Mouse (Mus musculus) intestine, embryonic 16.5 days (tissue): ENCODE results near the gene Tmem170b. TPM values are rescaled to one million over a fixed set of nuclear protein-coding genes. Genes with fewer than 3 reads are reported as not detected.
A peak's percentile ranks its signal among the peaks of the same experiment; 100 is the strongest.

ENCODE experiments used
- ATAC-seq: fragments of 200-750 bp; cut with Nextera tagmentation; 2 replicates; pipeline ENCODE4 v1.8.0; 2017; ENCODE audit warnings: moderate TSS enrichment, moderate library complexity
- H3K27ac ChIP-seq: fragments of 300-500 bp; sonication (generic); 2 replicates; pipeline ENCODE4 v1.5.1; 2014; ENCODE audit warnings: mild to moderate bottlenecking, low read length
- H3K27me3 ChIP-seq: fragments of 300-500 bp; sonication (generic); replicated peaks from 2 replicates; pipeline ENCODE4 v1.6.1; 2014; ENCODE audit warnings: low read length, control low read depth, mixed read lengths; ENCODE audit not compliant: control insufficient read depth, insufficient read depth
- H3K36me3 ChIP-seq: fragments of 300-500 bp; sonication (generic); 2 replicates; pipeline ENCODE4 v1.6.1; 2014; ENCODE audit warnings: low read length, control low read depth; ENCODE audit not compliant: control insufficient read depth, insufficient read depth
- H3K4me1 ChIP-seq: fragments of 300-500 bp; sonication (generic); 2 replicates; pipeline ENCODE4 v1.6.1; 2014; ENCODE audit warnings: low read length, control low read depth, mixed read lengths; ENCODE audit not compliant: control insufficient read depth, insufficient read depth
- H3K4me2 ChIP-seq: fragments of 300-500 bp; sonication (generic); 2 replicates; pipeline ENCODE4 v1.6.1; 2014; ENCODE audit warnings: low read depth, low read length, control low read depth
- H3K4me3 ChIP-seq: fragments of 300-500 bp; sonication (generic); 2 replicates; pipeline ENCODE4 v1.5.1; 2014; ENCODE audit warnings: mild to moderate bottlenecking, low read length
- H3K9ac ChIP-seq: fragments of 300-500 bp; sonication (generic); 2 replicates; pipeline ENCODE4 v1.6.1; 2014; ENCODE audit warnings: low read depth, low read length
- H3K9me3 ChIP-seq: fragments of 300-500 bp; sonication (generic); 2 replicates; pipeline ENCODE4 v1.6.1; 2016; ENCODE audit warnings: low read length, control low read depth; ENCODE audit not compliant: control insufficient read depth
- WGBS: fragments of 180-500 bp; shearing (Covaris S2); extraction: QIAGEN DNeasy Blood & Tissue Kit; methylation state at CpG from one replicate; pipeline ENCODE4 v1.1.7; 2014; 5-methylcytosine and 5-hydroxymethylcytosine counted together
- polyA plus RNA-seq: library from polyadenylated mRNA; unstranded; fragments of >200 nt; fragmentation: Nextera tagmentation; extraction: Ambion mirVana; gene quantifications from 2 replicates; pipeline ENCODE4 v1.2.1, GENCODE M21; 2015

The Tmem170b gene
- polyA plus RNA-seq, 1 experiment from 2014 or later: 10.9 TPM

DNA sequence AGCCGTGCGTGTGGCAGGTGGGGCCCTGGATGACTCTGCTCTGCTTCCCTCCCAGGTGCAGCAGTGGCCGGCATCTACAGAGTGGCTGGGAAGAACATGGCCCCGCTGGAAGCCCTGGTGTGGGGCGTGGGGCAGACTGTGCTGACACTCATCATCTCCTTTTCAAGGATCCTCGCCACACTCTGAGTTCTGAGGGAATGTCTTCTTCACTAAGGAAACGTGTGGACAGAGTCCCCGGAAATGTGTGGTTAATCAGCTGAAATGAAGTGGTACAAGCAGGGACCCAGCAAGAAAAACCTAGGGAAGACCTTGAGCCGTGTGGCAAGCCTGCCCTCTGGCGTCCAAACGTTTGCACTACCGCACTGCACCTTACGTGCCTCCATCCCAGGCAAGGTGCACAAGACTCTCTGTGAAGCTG, 28.7 kb downstream of the Tmem170b start:
- H3K4me1 ChIP-seq: no peaks in the 10 kb centered on the region
- peak; percentile 82 for ATAC-seq
- H3K27me3 ChIP-seq: no peaks in the 10 kb centered on the region
- H3K27ac ChIP-seq: no peak overlapping the region; the same call in 1 of the 2 replicates
- H3K4me2 ChIP-seq: no peak overlapping the region
- no peak overlapping the region for H3K9ac ChIP-seq
- no peak overlapping the region for H3K4me3 ChIP-seq
- 30% methylated on average over 13 of the region's 13 CpGs for WGBS
- no peaks in the 10 kb centered on the region for H3K9me3 ChIP-seq
- no peaks in the 10 kb centered on the region for H3K36me3 ChIP-seq

DNA sequence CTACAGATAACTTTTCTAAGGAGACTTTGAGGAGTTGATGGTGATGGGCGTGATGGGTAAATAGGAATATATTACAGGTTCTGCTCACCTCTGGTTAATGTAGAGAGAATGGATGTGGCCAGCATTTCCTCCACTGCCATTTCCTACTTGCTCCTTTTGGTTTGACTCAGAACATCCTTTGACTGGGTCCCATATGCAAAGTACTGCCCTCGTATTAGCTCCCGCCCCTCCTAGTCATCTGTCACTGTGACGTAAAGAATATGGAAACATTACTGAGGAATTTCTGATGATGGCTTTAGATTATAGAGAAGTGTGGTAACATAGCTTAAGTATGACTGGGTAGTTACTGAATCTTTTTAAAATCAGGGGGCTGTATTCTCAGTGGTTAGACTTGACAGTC, 32.4 kb downstream of the Tmem170b start:
- Histone ChIP-seq H3K36me3 (no peaks in the 10 kb centered on the region), H3K27me3 (no peaks in the 10 kb centered on the region), H3K9ac (no peak overlapping the region), H3K4me1 (no peaks in the 10 kb centered on the region), H3K27ac (no peak overlapping the region), H3K9me3 (no peaks in the 10 kb centered on the region), H3K4me2 (no peak overlapping the region), H3K4me3 (no peak overlapping the region)
- no peak for ATAC-seq
- 81% methylated on average over 4 of the region's 4 CpGs for WGBS

DNA sequence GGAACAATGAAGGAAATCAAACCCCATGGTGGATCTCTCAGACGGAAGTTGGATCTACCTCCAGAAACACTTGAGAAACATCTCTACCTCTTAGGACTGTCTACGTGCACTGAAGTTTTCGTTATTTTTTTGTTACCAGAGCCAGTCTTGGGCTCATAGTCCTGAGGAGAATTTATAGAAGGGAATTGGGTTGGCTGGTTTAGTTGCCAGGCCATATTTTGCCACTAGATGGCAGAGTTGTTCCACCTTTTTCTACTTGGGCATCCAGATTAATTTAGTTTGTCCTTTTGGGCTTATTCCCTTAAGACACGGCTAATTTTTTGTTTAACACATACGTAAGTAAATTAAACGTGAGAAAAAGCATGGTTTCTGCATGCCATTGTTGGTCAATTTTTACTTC, 37.1 kb downstream of the Tmem170b start:
- H3K4me2 ChIP-seq: no peak overlapping the region
- no peaks in the 10 kb centered on the region for H3K36me3 ChIP-seq
- no peak overlapping the region for H3K9ac ChIP-seq
- no peak for ATAC-seq
- 19% methylated on average over 6 of the region's 6 CpGs for WGBS
- no peak overlapping the region for H3K27ac ChIP-seq
- no peaks in the 10 kb centered on the region for H3K27me3 ChIP-seq
- H3K4me3 ChIP-seq: no peak overlapping the region
- H3K4me1 ChIP-seq: peaks cover 10% of the 10 kb centered on the region
- H3K9me3 ChIP-seq: no peaks in the 10 kb centered on the region

DNA sequence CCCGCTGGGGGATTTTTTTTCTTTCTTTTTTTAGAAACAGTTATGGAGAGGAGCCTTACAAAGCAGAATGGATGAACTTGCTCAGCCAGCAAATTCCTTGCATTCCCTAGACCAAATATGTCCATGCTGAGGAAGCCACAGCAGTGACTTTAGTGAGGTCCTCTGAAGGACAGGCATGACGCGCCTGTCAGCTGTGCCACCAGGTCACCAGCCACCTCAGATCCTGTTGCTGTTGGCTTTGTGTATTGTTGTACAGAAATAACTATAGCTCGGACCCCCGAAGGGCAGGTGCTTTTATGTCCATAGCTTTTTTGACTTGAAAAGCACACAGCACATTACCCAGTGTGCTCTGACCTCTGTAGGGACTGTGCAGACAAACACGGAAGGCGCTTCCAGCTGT, 38.1 kb downstream of the Tmem170b start:
- Histone ChIP-seq H3K9ac (no peak overlapping the region), H3K4me2 (no peak overlapping the region), H3K27ac (peak overlapping the region; percentile 31; the same call in 1 of the 2 replicates), H3K4me1 (peaks cover 10% of the 10 kb centered on the region), H3K9me3 (no peaks in the 10 kb centered on the region), H3K27me3 (no peaks in the 10 kb centered on the region), H3K4me3 (no peak overlapping the region), H3K36me3 (no peaks in the 10 kb centered on the region)
- peak; percentile 69 for ATAC-seq
- 60% methylated on average over 7 of the region's 7 CpGs for WGBS

DNA sequence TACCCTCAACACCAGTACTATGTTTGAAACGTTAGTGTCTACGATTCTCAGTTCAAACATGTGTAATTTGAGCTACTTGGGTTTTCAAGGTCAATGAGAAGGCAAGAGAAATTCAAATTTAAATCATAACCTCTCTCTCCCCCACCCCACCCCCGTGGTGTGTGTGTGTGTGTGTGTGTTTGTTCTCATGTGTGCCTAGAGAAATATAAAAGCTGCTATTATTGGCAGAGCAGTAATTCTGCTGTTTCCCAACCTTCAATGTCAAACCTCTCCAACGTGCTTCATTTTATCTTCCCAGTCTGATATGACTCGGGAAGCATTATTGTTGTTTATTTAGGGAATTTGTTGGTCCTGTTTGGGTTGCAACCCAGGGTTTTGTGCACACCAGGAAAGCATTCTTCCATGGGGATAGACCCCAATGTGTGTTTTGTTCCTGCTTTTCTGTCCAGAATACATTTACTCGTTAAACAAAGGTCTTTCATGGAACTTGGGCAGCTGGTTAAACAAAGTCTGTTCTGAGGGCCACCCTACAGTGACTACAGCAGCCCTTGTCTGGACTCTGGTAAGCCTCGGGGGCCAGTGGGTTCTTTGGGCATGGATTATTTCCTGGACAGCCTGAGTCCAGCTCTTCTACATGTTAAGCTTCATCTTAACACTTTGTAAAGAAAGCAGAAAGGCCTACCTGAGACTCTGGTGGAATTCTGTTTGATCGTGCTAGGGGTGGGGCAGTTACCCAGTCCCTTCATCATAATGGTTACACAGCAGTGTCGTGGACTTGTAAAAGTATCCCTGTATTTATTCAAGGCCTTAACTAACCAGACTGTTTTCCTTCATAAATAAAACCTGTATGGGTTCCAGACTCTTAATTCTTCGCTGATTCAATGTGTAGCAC, 39.1 kb downstream of the Tmem170b start:
- ATAC-seq: peak; percentile 58; the same call in 1 of the 2 replicates
- H3K27me3 ChIP-seq: no peaks in the 10 kb centered on the region
- no peak overlapping the region for H3K27ac ChIP-seq
- peaks cover 10% of the 10 kb centered on the region for H3K4me1 ChIP-seq
- no peak overlapping the region for H3K9ac ChIP-seq
- WGBS: 47% methylated on average over 10 of the region's 10 CpGs
- H3K9me3 ChIP-seq: no peaks in the 10 kb centered on the region
- H3K36me3 ChIP-seq: no peaks in the 10 kb centered on the region
- no peak overlapping the region for H3K4me3 ChIP-seq
- no peak overlapping the region for H3K4me2 ChIP-seq

DNA sequence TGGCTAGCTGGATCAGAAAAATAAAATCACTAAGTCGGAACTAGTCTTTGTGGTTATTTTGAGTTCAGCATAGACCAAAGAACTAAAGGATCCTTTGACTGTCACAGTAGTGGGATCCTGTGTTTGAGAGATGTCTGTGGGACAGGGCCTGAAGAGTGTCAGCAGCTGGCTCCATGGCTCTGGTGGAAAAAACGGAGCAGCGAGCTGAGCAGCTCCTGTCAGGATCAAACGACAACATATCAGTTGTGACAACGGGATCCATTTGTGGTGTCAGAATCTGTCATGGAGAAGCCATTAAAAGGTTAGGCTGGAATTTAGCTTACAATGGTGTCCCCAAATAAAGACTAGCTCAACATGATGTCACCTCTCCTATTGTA, 39.8 kb downstream of the Tmem170b start:
- no peak for ATAC-seq
- Histone ChIP-seq H3K27me3 (no peaks in the 10 kb centered on the region), H3K4me3 (no peak overlapping the region), H3K9me3 (no peaks in the 10 kb centered on the region), H3K9ac (no peak overlapping the region), H3K36me3 (no peaks in the 10 kb centered on the region), H3K4me1 (peaks cover 10% of the 10 kb centered on the region), H3K4me2 (no peak overlapping the region), H3K27ac (no peak overlapping the region)
- 79% methylated on average over 5 of the region's 5 CpGs for WGBS

DNA sequence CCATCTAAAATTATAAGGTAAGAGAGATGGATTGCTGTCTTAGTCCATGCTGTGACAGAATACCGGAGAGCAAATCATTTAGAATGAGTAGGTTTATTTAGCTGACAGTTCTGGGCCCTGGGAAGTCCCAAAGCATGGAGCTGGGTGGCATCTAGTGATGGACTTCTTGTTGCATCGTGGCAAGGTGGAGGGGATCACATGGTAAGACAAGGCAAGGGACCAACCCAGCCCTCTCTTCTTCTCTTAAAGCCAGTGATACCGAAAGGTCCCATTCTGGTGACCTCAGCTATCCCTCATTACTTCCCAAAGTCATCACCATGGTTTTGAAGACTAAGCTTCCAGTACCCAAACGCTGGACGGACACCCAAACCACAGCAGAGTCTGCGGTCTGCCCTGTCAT, 42.3 kb downstream of the Tmem170b start:
- 87% methylated on average over 6 of the region's 6 CpGs for WGBS
- no peaks in the 10 kb centered on the region for H3K9me3 ChIP-seq

DNA sequence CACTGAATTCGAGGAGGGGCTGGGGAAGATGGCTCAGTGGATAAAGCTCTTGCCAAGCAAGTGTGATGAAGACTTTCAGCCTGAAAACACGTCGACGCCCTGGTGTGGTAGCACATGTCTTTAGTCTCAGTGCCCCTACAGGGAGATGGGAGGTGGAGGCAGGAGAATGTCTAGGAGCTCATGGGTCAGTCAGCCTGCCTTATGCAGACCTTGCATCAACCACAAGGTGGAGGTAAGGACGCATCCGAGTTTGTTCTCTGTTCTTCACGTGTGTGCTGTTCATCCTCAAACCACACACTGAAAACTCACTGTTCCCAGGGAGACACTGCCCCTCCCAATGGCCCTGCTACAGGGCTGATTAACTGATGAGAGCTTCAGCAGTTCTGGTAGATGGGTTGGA, 45.0 kb downstream of the Tmem170b start:
- WGBS: 69% methylated on average over 7 of the region's 7 CpGs
- H3K4me1 ChIP-seq: no peaks in the 10 kb centered on the region
- no peak overlapping the region for H3K4me3 ChIP-seq
- no peaks in the 10 kb centered on the region for H3K9me3 ChIP-seq
- no peak overlapping the region for H3K9ac ChIP-seq
- no peak overlapping the region for H3K27ac ChIP-seq
- ATAC-seq: no peak
- H3K27me3 ChIP-seq: no peaks in the 10 kb centered on the region
- H3K4me2 ChIP-seq: no peak overlapping the region
- H3K36me3 ChIP-seq: no peaks in the 10 kb centered on the region

More for the DNA sequence above, 42.3 kb downstream of the Tmem170b start:
- Histone ChIP-seq H3K27me3 (no peaks in the 10 kb centered on the region), H3K36me3 (no peaks in the 10 kb centered on the region), H3K9ac (no peak overlapping the region), H3K4me3 (no peak overlapping the region), H3K27ac (no peak overlapping the region), H3K4me2 (no peak overlapping the region), H3K4me1 (peaks cover 10% of the 10 kb centered on the region)
- ATAC-seq: no peak

DNA sequence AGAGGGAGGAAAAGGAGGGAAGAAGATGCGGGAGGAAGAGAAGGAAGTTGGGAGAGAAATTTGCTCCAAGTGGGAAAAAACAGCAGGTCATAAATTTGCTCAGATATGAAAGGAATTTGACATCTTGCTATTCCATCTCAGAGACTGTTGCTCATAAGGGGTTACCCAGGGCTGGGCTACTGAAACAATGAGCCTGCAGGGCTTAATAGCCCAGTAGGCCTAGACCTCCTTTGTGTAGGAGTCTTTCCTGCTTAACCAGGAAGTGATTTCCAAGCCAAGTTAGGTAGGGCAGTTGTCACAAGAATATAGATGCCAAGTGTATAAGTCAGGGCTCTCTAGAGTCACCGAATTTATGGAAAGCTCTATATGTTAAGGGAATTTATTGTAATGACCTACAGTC, 48.1 kb downstream of the Tmem170b start:
- H3K9ac ChIP-seq: no peak overlapping the region
- no peaks in the 10 kb centered on the region for H3K9me3 ChIP-seq
- WGBS: 76% methylated on average over 2 of the region's 2 CpGs
- H3K4me3 ChIP-seq: no peak overlapping the region
- no peak for ATAC-seq
- no peak overlapping the region for H3K27ac ChIP-seq
- no peak overlapping the region for H3K4me2 ChIP-seq
- H3K4me1 ChIP-seq: no peaks in the 10 kb centered on the region
- H3K27me3 ChIP-seq: no peaks in the 10 kb centered on the region
- no peaks in the 10 kb centered on the region for H3K36me3 ChIP-seq
